Mouse (Mus musculus) hindbrain, embryonic 15.5 days (tissue): ENCODE measurements around the gene Zcchc14. TPM values are rescaled to one million over a fixed set of nuclear protein-coding genes. Genes with fewer than 3 reads are reported as not detected.
A peak's percentile ranks its signal among the peaks of the same experiment; 100 is the strongest.

Experiments
- ATAC-seq: fragments of 200-750 bp; cut with Nextera tagmentation; 2 replicates; pipeline ENCODE4 v1.8.0; 2017; ENCODE audit warnings: low read depth, moderate number of reproducible peaks, moderate TSS enrichment; ENCODE audit not compliant: low FRiP score
- H3K27ac ChIP-seq: fragments of 300-500 bp; sonication (generic); replicated peaks from 2 replicates; pipeline ENCODE4 v1.5.1; 2015; ENCODE audit warnings: mild to moderate bottlenecking, inconsistent platforms
- H3K27me3 ChIP-seq: fragments of 300-500 bp; sonication (generic); 2 replicates; pipeline ENCODE4 v1.6.1; 2015; ENCODE audit warnings: control low read depth, inconsistent platforms
- H3K36me3 ChIP-seq: fragments of 300-500 bp; sonication (generic); 2 replicates; pipeline ENCODE4 v1.6.1; 2015; ENCODE audit warnings: control low read depth, inconsistent platforms
- H3K4me1 ChIP-seq: fragments of 300-500 bp; sonication (generic); replicated peaks from 2 replicates; pipeline ENCODE4 v1.6.1; 2015; ENCODE audit warnings: control low read depth, inconsistent platforms
- H3K4me2 ChIP-seq: fragments of 300-500 bp; sonication (generic); 2 replicates; pipeline ENCODE4 v1.6.1; 2015; ENCODE audit warnings: moderate library complexity, mild to moderate bottlenecking, inconsistent platforms
- H3K4me3 ChIP-seq: fragments of 300-500 bp; sonication (generic); 2 replicates; pipeline ENCODE4 v1.5.1; 2015; ENCODE audit warnings: mild to moderate bottlenecking, inconsistent platforms
- H3K9ac ChIP-seq: fragments of 300-500 bp; sonication (generic); 2 replicates; pipeline ENCODE4 v1.6.1; 2015; ENCODE audit warnings: inconsistent platforms
- H3K9me3 ChIP-seq: fragments of 300-500 bp; sonication (generic); 2 replicates; pipeline ENCODE4 v1.6.1; 2016; ENCODE audit warnings: control low read depth, inconsistent platforms
- WGBS: fragments of 180-500 bp; shearing (Covaris S2); methylation state at CpG from one replicate; pipeline ENCODE4 v1.1.7; 2015; 5-methylcytosine and 5-hydroxymethylcytosine counted together
- polyA plus RNA-seq: library from polyadenylated mRNA; unstranded; fragments of >200 nt; fragmentation: Nextera tagmentation; extraction: Ambion mirVana; gene quantifications from 2 replicates; pipeline ENCODE4 v1.2.1, GENCODE M21; 2015

Gene Zcchc14
- polyA plus RNA-seq, 1 experiment from 2014 or later = 21.6 TPM

- Histone ChIP-seq H3K27ac (peak overlapping the region; percentile 84; the same call in 1 of the 2 replicates), H3K9me3 (no peaks in the 10 kb centered on the region), H3K4me2 (peak overlapping the region; percentile 87), H3K27me3 (no peaks in the 10 kb centered on the region), H3K4me3 (peak overlapping the region; percentile 88), H3K4me1 (peaks cover 29% of the 10 kb centered on the region), H3K36me3 (peaks cover 18% of the 10 kb centered on the region), H3K9ac (peak overlapping the region; percentile 85)
- 17% methylated on average over 20 of the region's 20 CpGs for WGBS
- ATAC-seq = no peak
Observed at GRCm38 (mm10) chr8:121591178-121592066, 61.3 kb downstream of the Zcchc14 start.

DNA sequence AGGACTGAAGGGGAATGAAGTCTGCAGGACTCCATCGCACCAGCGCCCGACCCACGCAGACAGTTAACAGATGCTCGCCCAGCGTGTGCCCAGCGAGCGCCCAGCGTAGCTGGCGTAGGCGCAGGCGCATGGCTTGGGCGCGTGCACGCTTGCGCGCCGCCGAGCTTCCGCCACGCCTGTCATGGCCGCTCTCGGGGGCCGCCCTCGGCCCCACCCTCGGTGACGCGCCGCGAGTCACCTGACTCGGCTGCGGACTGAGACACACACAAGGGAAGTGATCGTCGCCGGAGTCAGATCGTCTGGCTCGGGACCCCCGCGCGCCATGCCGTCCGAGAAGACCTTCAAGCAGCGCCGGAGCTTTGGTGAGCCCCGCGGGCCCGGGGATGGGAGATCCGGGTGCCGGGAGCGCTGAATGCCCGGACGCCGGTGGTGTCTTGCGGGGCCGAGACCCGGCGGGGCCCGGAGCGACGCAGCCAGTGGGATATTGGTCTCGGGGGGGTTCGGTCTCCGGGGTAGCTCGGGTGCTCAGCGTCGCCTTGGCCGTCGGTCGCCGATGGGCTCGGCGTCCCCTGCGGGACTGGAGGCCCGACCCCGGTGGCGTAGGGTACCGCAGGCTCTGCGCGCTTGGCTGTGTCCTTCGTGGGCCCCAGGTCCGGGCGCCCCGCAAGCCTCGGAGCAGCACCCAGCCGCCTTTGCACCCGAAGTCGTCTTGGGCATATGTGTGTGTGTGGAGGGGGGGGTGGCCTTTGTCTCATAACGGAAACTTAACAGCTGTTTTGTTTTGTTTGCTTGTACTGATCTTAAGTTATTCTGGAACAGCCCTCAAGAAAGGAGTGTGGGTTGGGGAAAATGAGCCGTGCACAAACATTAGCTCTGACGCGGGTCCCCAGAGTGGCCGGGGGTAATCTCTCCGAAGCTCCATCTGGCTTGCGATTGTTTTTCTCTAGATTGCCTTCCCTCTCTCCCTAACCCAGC lies 62.2 kb downstream of the Zcchc14 start, which contains the start of gene Map1lc3b:
Map1lc3b (plus strand) TSS at position 159 of the 975 bp plus-strand sequence.
- Histone ChIP-seq H3K9me3 (no peaks in the 10 kb centered on the region), H3K4me3 (peak within 1 kb of the TSS; percentile 88), H3K4me2 (peak within 1 kb of the TSS; percentile 87), H3K4me1 (peaks cover 33% of the 10 kb centered on the region), H3K27me3 (no peaks in the 10 kb centered on the region), H3K27ac (peak within 1 kb of the TSS; percentile 84), H3K9ac (peak within 1 kb of the TSS; percentile 85), H3K36me3 (peaks cover 10% of the 10 kb centered on the region)
- ATAC-seq = peak; percentile 86
- WGBS = under 1% methylated on average over 93 of the region's 94 CpGs

DNA sequence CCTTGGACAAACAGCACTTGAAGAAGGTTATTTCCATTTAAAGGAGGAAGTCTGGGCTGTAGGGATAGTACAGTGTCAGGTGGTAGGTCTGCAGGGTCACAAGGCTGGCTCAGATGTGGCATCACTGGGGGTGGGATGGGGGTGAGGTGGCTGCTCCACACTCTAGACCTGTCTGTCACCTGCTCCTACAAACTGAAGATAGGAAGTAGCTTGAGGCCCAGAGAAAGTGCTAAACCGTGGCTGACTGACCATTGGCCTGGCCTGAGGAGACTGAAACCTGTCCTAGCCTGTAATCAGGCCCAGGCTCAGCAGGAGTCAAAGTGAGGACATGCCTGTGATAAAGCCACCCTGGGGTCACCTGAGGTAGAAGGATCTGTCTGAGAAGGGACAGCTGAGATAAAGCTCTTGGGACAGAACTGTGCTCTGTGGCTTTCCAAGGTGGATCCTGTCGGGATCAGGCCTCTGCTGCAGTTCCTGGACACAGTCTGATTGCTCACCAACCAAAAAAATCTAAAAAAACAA lies 63.4 kb downstream of the Zcchc14 start:
- WGBS = 53% methylated on average over 2 of the region's 2 CpGs
- Histone ChIP-seq H3K9ac (no peak overlapping the region), H3K27me3 (no peaks in the 10 kb centered on the region), H3K36me3 (no peaks in the 10 kb centered on the region; the same call in 1 of the 2 replicates), H3K4me2 (peak overlapping the region; percentile 87), H3K4me1 (peaks cover 38% of the 10 kb centered on the region), H3K4me3 (no peak overlapping the region), H3K27ac (peak overlapping the region; percentile 84), H3K9me3 (no peaks in the 10 kb centered on the region)
- no peak for ATAC-seq

DNA sequence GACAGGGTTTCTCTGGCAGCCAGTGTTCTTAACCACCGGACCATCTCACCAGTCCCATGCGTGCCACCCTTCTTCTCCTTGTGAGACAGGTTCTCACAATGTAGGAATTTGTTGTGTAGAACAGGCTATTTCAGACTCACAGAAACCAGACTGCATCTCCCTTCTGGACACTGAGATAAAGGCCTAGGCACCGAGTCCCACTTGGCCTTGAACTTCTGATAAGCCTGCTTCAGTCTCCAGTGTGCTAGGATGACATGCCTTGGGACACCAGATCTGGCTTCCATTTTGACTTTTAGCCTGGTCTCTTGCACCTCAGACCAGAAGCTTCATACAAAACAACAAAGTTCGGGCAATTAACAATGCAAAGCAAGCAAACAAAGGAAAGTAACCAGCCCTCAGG lies 64.0 kb downstream of the Zcchc14 start:
- ATAC-seq = no peak
- H3K9ac ChIP-seq = no peak overlapping the region
- 0 out of 2 replicates have a peak, but pooled peaks cover under 1% of the 10 kb centered on the region for H3K27me3 ChIP-seq
- H3K36me3 ChIP-seq = no peaks in the 10 kb centered on the region
- peaks cover 38% of the 10 kb centered on the region for H3K4me1 ChIP-seq
- 85% methylated on average over 4 of the region's 4 CpGs for WGBS
- H3K4me3 ChIP-seq = no peak overlapping the region
- H3K4me2 ChIP-seq = no peak overlapping the region
- no peak overlapping the region for H3K27ac ChIP-seq
- no peaks in the 10 kb centered on the region for H3K9me3 ChIP-seq

- peak overlapping the region; percentile 71 for H3K9ac ChIP-seq
- no peaks in the 10 kb centered on the region for H3K36me3 ChIP-seq
- WGBS = 1% methylated on average over 47 of the region's 47 CpGs
- 0 out of 2 replicates have a peak, but pooled peaks cover 3% of the 10 kb centered on the region for H3K27me3 ChIP-seq
- peak; percentile 95 for ATAC-seq
- H3K27ac ChIP-seq = peak overlapping the region; percentile 74
- peak overlapping the region; percentile 59 for H3K4me3 ChIP-seq
- H3K9me3 ChIP-seq = no peaks in the 10 kb centered on the region
- peaks cover 14% of the 10 kb centered on the region for H3K4me1 ChIP-seq
- H3K4me2 ChIP-seq = peak overlapping the region; percentile 63
Observed at GRCm38 (mm10) chr8:121585159-121585825, 67.4 kb downstream of the Zcchc14 start.

GRCm38 (mm10) chr8:121584730-121585129 lies 68.0 kb downstream of the Zcchc14 start:
- no peaks in the 10 kb centered on the region for H3K9me3 ChIP-seq
- 0 out of 2 replicates have a peak, but pooled peaks cover 3% of the 10 kb centered on the region for H3K27me3 ChIP-seq
- WGBS = 43% methylated on average over 13 of the region's 13 CpGs
- H3K27ac ChIP-seq = no peak overlapping the region
- peak overlapping the region; percentile 59 for H3K4me3 ChIP-seq
- no peak for ATAC-seq
- H3K4me1 ChIP-seq = peaks cover 12% of the 10 kb centered on the region
- H3K9ac ChIP-seq = peak overlapping the region; percentile 71; the same call in 1 of the 2 replicates
- peak overlapping the region; percentile 63 for H3K4me2 ChIP-seq
- H3K36me3 ChIP-seq = no peaks in the 10 kb centered on the region

DNA sequence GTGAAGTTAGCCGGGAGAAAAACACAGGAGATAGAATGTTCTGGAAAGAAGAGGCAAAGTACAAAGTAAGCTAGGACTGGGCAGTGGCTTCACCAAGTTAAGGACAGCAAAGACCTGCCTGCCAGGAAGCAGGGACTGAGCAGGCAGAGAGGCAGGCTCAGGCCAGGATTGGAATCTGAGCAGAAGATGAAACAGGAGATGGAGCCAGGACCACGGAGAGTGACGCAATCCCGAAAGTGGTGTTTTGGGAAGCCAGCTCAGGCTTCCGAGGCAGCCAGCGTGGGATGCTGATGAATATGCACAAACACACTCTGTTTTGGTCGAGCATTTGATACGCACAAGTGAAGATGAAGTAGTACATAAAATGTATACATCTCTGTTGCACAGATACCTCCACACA lies 69.0 kb downstream of the Zcchc14 start:
- 69% methylated on average over 8 of the region's 8 CpGs for WGBS
- Histone ChIP-seq H3K4me1 (peaks cover 14% of the 10 kb centered on the region; the same call in 1 of the 2 replicates), H3K9me3 (no peaks in the 10 kb centered on the region)

GRCm38 (mm10) chr8:121580465-121580864 lies 72.2 kb downstream of the Zcchc14 start:
- Histone ChIP-seq H3K9me3 (no peaks in the 10 kb centered on the region), H3K36me3 (no peaks in the 10 kb centered on the region), H3K4me1 (peaks cover 33% of the 10 kb centered on the region), H3K4me3 (no peak overlapping the region), H3K9ac (no peak overlapping the region), H3K27me3 (0 out of 2 replicates have a peak, but pooled peaks cover 3% of the 10 kb centered on the region), H3K4me2 (no peak overlapping the region), H3K27ac (no peak overlapping the region)
- no peak for ATAC-seq
- 44% methylated on average over 9 of the region's 9 CpGs for WGBS

More for the DNA sequence above, 69.0 kb downstream of the Zcchc14 start:
- 0 out of 2 replicates have a peak, but pooled peaks cover 3% of the 10 kb centered on the region for H3K27me3 ChIP-seq
- no peak overlapping the region for H3K27ac ChIP-seq
- H3K36me3 ChIP-seq = no peaks in the 10 kb centered on the region
- no peak for ATAC-seq
- H3K4me2 ChIP-seq = no peak overlapping the region
- no peak overlapping the region for H3K4me3 ChIP-seq
- no peak overlapping the region for H3K9ac ChIP-seq

- Histone ChIP-seq H3K4me2 (peak within 1 kb of the TSS; percentile 91), H3K4me3 (peak within 1 kb of the TSS; percentile 95), H3K4me1 (peaks cover 37% of the 10 kb centered on the region), H3K9me3 (no peaks in the 10 kb centered on the region), H3K36me3 (no peaks in the 10 kb centered on the region), H3K27me3 (0 out of 2 replicates have a peak, but pooled peaks cover 3% of the 10 kb centered on the region), H3K9ac (peak within 1 kb of the TSS; percentile 88), H3K27ac (peak within 1 kb of the TSS; percentile 79)
- ATAC-seq = peak; percentile 91
- WGBS = under 1% methylated on average over 62 of the region's 63 CpGs
Observed at GRCm38 (mm10) chr8:121578676-121579451, 73.8 kb downstream of the Zcchc14 start, which contains the start of gene Fbxo31. Gene Fbxo31 (minus strand): TSS chr8:121578806.
